Mouse (Mus musculus): ENCODE results near the gene Sp140.

- no peak for TF ChIP-seq CTCF (IDR thresholded peaks at IDR 0.05; ENCODE audit: low read depth, low read length)
- no peak for TF ChIP-seq POLR2A (IDR thresholded peaks at IDR 0.05; ENCODE audit: insufficient read depth, low read length)
Observed at GRCm38 (mm10) chr1:85690544-85690943, 90.4 kb downstream of the Sp140 start.
